Mouse (Mus musculus) olfactory bulb, adult 2 months (tissue): ENCODE measurements at regions not wholly inside any gene's neighbourhood (a gene's known extent, or its start where the extent isn't known, plus 50 kb on each side); places are given as distances from the start of the nearest gene placed in this dataset.

Experiments used
- H3K27ac ChIP-seq: fragments of 200-500 bp; 2 replicates; pipeline ENCODE4 v1.5.1; 2012; ENCODE audit warnings: low read depth, low read length; ENCODE audit not compliant: insufficient read depth
- H3K4me1 ChIP-seq: fragments of 200-500 bp; 2 replicates; pipeline ENCODE4 v1.6.1; 2012; ENCODE audit warnings: low read length; ENCODE audit not compliant: control insufficient read depth, insufficient read depth
- H3K4me3 ChIP-seq: fragments of 200-500 bp; 2 replicates; pipeline ENCODE4 v1.5.1; 2012; ENCODE audit warnings: mild to moderate bottlenecking, low read depth, low read length, moderate library complexity; ENCODE audit not compliant: insufficient read depth
- CTCF ChIP-seq: fragments of 200-500 bp; IDR thresholded peaks from 2 replicates; pipeline ENCODE4 v1.5.1; 2012; ENCODE audit warnings: low read depth, mild to moderate bottlenecking, low read length, moderate library complexity; ENCODE audit not compliant: insufficient read depth
- POLR2A ChIP-seq: fragments of 200-500 bp; IDR thresholded peaks from 2 replicates; pipeline ENCODE4 v1.6.1; 2012; ENCODE audit warnings: mild to moderate bottlenecking, low read depth, low read length, moderate library complexity; ENCODE audit not compliant: insufficient read depth
- WGBS: fragments of 180-500 bp; shearing (Covaris S2); methylation state at CpG from one replicate; pipeline ENCODE4 v1.1.7; 2018; 5-methylcytosine and 5-hydroxymethylcytosine counted together

DNA sequence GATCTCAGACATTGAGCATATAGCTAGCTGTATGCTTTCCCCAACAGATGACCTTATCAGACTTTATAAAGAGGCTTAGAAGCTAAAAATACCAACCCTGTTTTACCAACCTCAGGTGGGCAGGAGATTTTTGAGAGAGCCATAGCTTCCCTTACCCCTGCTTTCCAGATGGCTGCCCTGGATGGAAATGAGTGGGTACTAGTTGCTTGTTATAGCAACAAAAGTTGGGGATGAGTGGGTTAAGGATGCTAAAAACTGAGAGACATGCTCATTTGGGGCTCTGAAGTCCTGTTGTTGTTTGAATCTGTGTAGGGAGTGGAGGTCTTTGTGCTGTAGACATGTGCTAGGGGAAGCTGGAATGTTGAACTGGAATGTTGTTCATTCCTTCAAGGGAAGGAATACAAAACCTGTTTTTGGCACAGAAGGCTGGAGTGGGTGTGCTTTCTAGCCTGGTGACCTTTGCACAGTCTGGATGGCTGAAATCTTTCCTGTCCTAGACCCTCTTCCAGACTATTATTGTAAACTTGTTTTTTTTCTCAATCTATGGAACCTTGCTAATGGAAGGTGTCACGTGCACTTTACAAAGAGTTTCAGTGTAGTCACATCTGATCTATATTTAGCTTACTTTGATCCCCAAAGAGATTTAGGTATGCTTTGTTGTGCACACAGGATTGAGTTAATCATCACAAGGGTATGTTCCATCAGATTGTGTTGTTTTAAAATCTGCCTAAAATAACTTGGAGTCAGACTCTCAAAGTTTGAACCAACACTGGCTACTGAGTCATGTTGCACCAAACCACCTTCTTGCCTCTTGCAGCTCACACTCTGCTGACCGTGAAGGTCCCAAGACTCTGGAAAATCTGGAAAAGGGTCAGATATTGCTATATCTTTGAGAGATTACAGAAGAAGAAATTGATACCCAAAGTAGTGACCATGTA is 138.1 kb upstream of the Slc30a5 start:
- Histone ChIP-seq H3K4me3 (no peak overlapping the region), H3K27ac (no peak overlapping the region), H3K4me1 (no peaks in the 10 kb centered on the region)
- TF ChIP-seq POLR2A (no peak), CTCF (no peak)
- 90% methylated on average over 2 of the region's 2 CpGs for whole genome bisulfite sequencing

DNA sequence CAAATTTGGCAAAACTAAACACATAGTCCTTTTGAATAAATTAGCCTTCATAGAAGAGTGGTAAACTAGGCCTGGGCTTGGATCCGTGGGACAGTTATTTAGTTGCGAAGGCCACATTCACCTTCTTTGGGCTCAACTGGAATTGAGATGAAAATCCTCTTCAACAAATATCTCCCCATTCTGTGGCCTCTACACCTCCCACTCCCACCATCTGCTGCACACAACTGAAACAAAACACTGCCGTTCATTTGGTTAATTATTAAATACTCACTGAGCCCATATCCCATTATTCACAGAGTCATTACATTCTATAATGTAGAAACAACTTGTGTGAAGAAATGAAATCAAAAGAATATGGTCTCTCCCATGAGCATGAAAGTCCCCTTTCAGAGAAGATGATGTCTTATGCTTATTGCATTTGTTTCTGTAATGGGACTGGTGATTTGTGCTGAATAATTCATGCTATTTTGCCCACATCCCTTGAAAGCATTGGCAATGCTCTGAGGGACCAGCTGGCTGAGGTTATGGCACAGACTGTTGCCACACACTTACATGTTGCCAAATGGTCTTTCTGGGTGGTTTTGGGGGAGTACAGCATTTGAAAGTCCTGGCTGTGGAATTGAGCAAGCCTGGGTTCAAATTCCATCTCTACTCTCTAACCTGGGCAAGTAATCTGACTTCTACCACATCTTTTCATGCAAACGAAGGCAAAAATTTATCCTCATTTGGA is 129.7 kb upstream of the Slc30a5 start:
- 70% methylated on average over 4 of the region's 4 CpGs for WGBS
- no peak for TF ChIP-seq CTCF
- TF ChIP-seq POLR2A, result no peak
- Histone ChIP-seq H3K4me3 (no peak overlapping the region), H3K27ac (no peak overlapping the region), H3K4me1 (no peaks in the 10 kb centered on the region)

DNA sequence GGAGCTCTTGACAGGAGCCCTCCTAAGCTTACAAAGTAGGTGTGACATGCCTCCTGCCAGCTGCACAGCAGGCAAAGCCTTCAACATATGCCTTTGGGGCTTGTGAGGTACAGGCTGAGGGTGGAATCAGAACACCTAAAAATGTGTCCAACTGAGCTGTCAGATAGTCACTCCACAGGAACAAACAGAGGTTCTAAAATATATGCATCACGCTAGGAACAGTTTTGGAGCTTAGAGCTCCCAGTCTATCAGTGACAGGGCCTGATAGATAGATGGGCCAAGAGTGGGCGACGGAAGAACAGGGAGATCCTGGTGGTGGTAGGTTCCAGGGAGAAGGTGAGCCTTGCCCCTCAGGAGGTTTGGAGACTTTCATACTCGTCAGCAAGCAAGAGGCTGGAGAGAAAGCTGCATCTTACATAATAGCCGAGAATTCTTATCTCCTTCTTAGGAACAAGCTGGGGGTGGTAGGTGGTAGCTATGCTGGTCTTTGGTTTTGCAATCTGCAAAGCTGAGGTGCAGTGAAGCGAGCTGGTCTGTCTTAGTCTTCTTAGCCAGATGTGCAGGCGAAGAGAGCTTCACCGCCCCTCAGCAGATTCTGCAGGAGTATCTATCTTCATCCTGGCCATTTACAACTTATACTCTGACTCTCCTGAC is 121.5 kb upstream of the Slc30a5 start:
- TF ChIP-seq CTCF (no peak), POLR2A (no peak)
- H3K27ac ChIP-seq, result peak overlapping the region; percentile 24
- no peak overlapping the region for H3K4me3 ChIP-seq
- peaks cover 15% of the 10 kb centered on the region for H3K4me1 ChIP-seq
- WGBS, result 63% methylated on average over 8 of the region's 8 CpGs

GRCm38 (mm10) chr13:100954106-100954505 is 120.9 kb upstream of the Slc30a5 start:
- WGBS, result 68% methylated on average over 1 of the region's 1 CpGs
- Histone ChIP-seq H3K27ac (no peak overlapping the region), H3K4me1 (peaks cover 15% of the 10 kb centered on the region)

GRCm38 (mm10) chr13:100951185-100951508 is 117.9 kb upstream of the Slc30a5 start:
- Histone ChIP-seq H3K4me3 (no peak overlapping the region), H3K4me1 (peaks cover 15% of the 10 kb centered on the region), H3K27ac (no peak overlapping the region)
- WGBS, result 94% methylated on average over 1 of the region's 1 CpGs
- TF ChIP-seq POLR2A, result no peak
- no peak for TF ChIP-seq CTCF

More at GRCm38 (mm10) chr13:100954106-100954505, 120.9 kb upstream of the Slc30a5 start:
- TF ChIP-seq POLR2A (no peak), CTCF (no peak)
- no peak overlapping the region for H3K4me3 ChIP-seq

- WGBS, result 51% methylated on average over 7 of the region's 7 CpGs
- Histone ChIP-seq H3K27ac (no peak overlapping the region), H3K4me1 (peaks cover 14% of the 10 kb centered on the region), H3K4me3 (no peak overlapping the region)
- no peak for TF ChIP-seq CTCF
- no peak for TF ChIP-seq POLR2A
These were observed 117.3 kb upstream of the Slc30a5 start for GRCm38 (mm10) chr13:100950348-100951184.

- H3K4me1 ChIP-seq, result peaks cover 3% of the 10 kb centered on the region; the same call in 1 of the 2 replicates
- no peak overlapping the region for H3K4me3 ChIP-seq
- 67% methylated on average over 5 of the region's 5 CpGs for WGBS
- H3K27ac ChIP-seq, result no peak overlapping the region
- TF ChIP-seq POLR2A (no peak), CTCF (no peak)
These were observed 110.1 kb upstream of the Slc30a5 start for GRCm38 (mm10) chr13:100943206-100943848.

DNA sequence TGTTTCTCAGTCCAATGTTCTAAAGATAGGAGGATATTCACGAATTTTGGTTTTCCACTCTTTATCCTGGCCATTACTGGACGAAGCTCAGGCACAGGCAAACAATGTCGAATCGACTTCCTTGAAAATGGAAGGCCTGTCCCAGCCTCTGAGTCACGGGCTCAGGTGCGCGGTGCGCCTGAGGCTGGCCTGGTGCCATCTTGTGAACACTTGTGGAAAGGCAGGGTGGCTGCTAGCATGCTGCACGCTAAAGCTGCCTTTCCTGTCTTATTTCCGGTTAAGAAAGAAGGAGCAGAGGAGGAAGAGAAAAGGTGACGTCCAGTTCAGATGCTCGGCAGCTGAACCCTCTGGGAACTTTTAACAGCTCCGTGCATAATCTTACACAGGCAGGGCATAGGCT is 107.6 kb upstream of the Slc30a5 start:
- WGBS, result 86% methylated on average over 13 of the region's 13 CpGs
- H3K4me1 ChIP-seq, result peaks cover 3% of the 10 kb centered on the region; the same call in 1 of the 2 replicates

More for the DNA sequence above, 107.6 kb upstream of the Slc30a5 start:
- H3K4me3 ChIP-seq, result no peak overlapping the region
- H3K27ac ChIP-seq, result no peak overlapping the region
- TF ChIP-seq CTCF (no peak), POLR2A (no peak)
